Mouse (Mus musculus) heart, adult 2 months (tissue): ENCODE results near the gene 2610001J05Rik.

ENCODE experiments used
- CTCF ChIP-seq: fragments of 200-600 bp; IDR thresholded peaks from 2 replicates; pipeline ENCODE4 v1.8.1; 2022; ENCODE audit warnings: antibody characterized with exemption, mild to moderate bottlenecking, moderate library complexity
- POLR2A ChIP-seq: fragments of 200-500 bp; IDR thresholded peaks from 2 replicates; pipeline ENCODE4 v1.6.1; 2011; ENCODE audit warnings: mild to moderate bottlenecking, low read depth, low read length, control low read depth; ENCODE audit not compliant: insufficient read depth

GRCm38 (mm10) chr6:13870289-13870741 is 1.0 kb downstream of the 2610001J05Rik start:
- TF ChIP-seq CTCF = no peak
- TF ChIP-seq POLR2A = no peak
